Mouse (Mus musculus): ENCODE measurements at regions not wholly inside any gene's neighbourhood (a gene's known extent, or its start where the extent isn't known, plus 50 kb on each side); places are given as distances from the start of the nearest gene placed in this dataset.

- no peak for DNase-seq
These were observed 133.8 kb upstream of the Med13l start for GRCm38 (mm10) chr5:118426673-118427072.

GRCm38 (mm10) chr5:118428323-118429095 is 132.0 kb upstream of the Med13l start:
- DNase-seq: no peak

GRCm38 (mm10) chr5:118433599-118433998 is 126.9 kb upstream of the Med13l start:
- DNase-seq: no peak

GRCm38 (mm10) chr5:118434718-118435555 is 125.5 kb upstream of the Med13l start:
- DNase-seq: no peak

GRCm38 (mm10) chr5:118435556-118435950 is 124.9 kb upstream of the Med13l start:
- DNase-seq: no peak

GRCm38 (mm10) chr5:118436035-118436434 is 124.4 kb upstream of the Med13l start:
- no peak for DNase-seq

- DNase-seq: no peak
These were observed 123.8 kb upstream of the Med13l start for GRCm38 (mm10) chr5:118436474-118437306.

GRCm38 (mm10) chr5:118437307-118437610 is 123.2 kb upstream of the Med13l start:
- DNase-seq: no peak

GRCm38 (mm10) chr5:118438016-118438415 is 122.5 kb upstream of the Med13l start:
- DNase-seq: no peak

GRCm38 (mm10) chr5:118444538-118445251 is 115.8 kb upstream of the Med13l start:
- DNase-seq: no peak

GRCm38 (mm10) chr5:118445252-118445987 is 115.1 kb upstream of the Med13l start:
- no peak for DNase-seq

GRCm38 (mm10) chr5:118445988-118446280 is 114.5 kb upstream of the Med13l start:
- no peak for DNase-seq

- DNase-seq: no peak
These were observed 113.6 kb upstream of the Med13l start for GRCm38 (mm10) chr5:118446878-118447277.

- no peak for DNase-seq
These were observed 113.1 kb upstream of the Med13l start for GRCm38 (mm10) chr5:118447366-118447765.

- no peak for DNase-seq
These were observed 111.5 kb upstream of the Med13l start for GRCm38 (mm10) chr5:118448884-118449515.

GRCm38 (mm10) chr5:118449893-118450292 is 110.6 kb upstream of the Med13l start:
- no peak for DNase-seq

GRCm38 (mm10) chr5:118452052-118452451 is 108.4 kb upstream of the Med13l start:
- no peak for DNase-seq

GRCm38 (mm10) chr5:118454096-118454495 is 106.4 kb upstream of the Med13l start:
- DNase-seq: no peak

- DNase-seq: peak; percentile 65
These were observed 101.6 kb upstream of the Med13l start for GRCm38 (mm10) chr5:118458727-118459390.

GRCm38 (mm10) chr5:118459391-118459792 is 101.1 kb upstream of the Med13l start:
- peak; percentile 27 for DNase-seq

- DNase-seq: no peak
These were observed 98.5 kb upstream of the Med13l start for GRCm38 (mm10) chr5:118461967-118462366.

Data from kidney, postnatal 14 days (tissue).